Mouse (Mus musculus): ENCODE results near the gene Sgcd. TPM values are rescaled to one million over a fixed set of nuclear protein-coding genes. Genes with fewer than 3 reads are reported as not detected.

Sgcd gene
- 0.75 and 2.5 TPM in 2 replicates for polyA plus RNA-seq (2021; fragmentation: Nextera tagmentation)
- long read RNA-seq, experiment 1, partial matches to known transcripts: 0 of 9 reads
- long read RNA-seq, experiment 1, other reads (novel, unspliced or antisense): 9 of 9 reads
- long read RNA-seq, experiment 2, partial matches to known transcripts: 0 of 2 reads
- long read RNA-seq, experiment 2, other reads (novel, unspliced or antisense): 2 of 2 reads

GRCm38 (mm10) chr11:47988697-47989533 lies at the start of gene Sgcd:
Gene Sgcd (minus strand): TSS chr11:47988969.

